Mouse (Mus musculus): ENCODE results near the gene Agpat4.

Gene Agpat4

GRCm38 (mm10) chr17:12160984-12161764 lies 42.7 kb downstream of the Agpat4 start:
- 82% methylated on average over 13 of the region's 13 CpGs for WGBS

DNA sequence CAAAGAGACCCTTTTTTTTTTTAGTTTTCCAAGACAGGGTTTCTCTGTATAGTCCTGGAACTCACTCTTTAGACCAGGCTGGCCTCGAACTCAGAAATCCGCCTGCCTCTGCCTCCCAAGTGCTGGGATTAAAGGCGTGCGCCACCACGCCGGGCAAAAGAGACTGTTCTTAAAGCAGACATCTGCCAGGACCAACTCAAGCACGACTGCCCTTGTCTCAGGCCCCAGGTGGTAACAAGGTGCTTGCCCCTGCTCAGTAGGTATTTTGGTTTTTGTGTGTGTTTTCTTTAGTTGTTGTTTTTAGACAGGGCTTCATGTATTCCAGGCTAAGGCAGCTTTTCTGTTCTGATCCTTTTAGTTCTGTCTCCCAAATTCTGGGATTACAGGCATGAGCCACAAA lies 43.4 kb downstream of the Agpat4 start:
- WGBS: 97% methylated on average over 7 of the region's 7 CpGs

DNA sequence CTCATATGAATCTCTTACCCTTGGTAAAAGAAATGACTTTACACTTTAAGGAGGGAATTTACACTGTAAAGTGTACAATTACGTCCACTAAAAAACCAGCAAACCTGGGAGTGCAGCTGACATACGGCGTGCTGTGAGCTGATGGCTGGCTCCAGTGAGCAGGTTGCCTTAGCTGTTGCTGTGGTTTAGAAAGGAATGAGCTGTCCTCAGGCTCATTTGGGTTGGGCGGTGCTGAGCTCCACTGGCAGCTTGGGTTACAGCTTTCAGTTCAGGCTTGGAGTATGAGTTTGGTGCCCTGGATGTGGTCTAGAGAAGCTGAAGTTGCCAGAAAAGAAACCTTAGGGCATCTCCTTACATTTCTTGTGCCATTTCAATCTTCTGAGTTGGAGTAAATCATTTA lies 44.3 kb downstream of the Agpat4 start:
- WGBS: 70% methylated on average over 4 of the region's 4 CpGs

DNA sequence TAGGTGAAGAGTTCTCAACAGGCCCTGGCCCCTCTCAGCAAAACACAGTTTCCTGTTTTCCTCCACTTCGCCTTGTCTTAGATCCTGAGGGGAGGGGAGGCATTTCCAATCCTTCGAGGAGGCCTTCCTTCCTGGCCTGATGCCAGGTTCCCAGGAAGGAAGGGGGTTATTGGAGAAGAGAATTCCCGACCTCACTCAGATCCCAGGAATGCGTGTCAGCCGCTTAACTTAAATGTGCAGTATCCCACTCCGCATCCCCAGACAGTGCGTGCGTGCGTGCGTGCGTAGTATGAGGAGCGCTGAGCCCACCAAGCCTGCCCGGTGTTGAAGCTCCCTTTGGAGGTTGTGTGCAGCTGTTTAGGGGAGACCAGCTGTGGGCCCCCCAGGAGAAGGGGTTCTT lies 44.9 kb downstream of the Agpat4 start:
- 74% methylated on average over 13 of the region's 13 CpGs for WGBS

GRCm38 (mm10) chr17:12163903-12164302 lies 45.4 kb downstream of the Agpat4 start:
- WGBS: 49% methylated on average over 7 of the region's 7 CpGs

- WGBS: 94% methylated on average over 6 of the region's 6 CpGs
Measured at GRCm38 (mm10) chr17:12164507-12164906, 46.0 kb downstream of the Agpat4 start.

DNA sequence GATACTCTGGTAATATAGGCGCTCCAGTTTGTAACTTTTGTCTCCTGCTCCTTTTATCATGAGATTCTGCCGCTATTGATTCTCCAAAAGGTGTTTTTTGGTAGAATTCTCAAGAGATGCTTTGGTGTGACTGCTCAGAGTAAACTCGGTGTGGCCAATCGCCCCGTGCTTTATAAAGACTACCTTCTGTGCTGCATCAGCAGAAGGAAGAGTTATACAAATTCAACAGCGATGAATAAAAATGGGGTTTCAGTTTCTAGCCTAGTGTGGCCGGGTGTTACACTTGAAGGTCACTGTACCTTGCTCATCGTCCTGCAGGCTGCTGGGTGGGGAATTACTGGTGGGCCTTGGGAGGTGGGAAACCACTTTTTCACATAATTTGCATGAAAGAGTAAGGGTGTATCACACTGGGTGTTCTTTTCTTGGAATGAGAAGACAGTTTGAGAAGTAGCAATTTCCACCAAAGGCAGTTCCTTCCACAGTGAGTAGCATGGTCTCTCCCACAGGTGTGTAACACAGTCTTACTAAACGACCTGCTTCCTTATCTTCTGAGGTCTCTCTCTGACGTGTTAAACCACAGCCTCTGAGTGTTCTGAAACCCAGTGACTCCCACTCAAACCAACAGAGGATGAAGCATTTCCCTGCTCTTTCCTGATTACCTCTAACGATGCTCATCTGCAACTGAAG lies 46.6 kb downstream of the Agpat4 start:
- WGBS: 83% methylated on average over 11 of the region's 11 CpGs

- 92% methylated on average over 9 of the region's 9 CpGs for WGBS
Measured at GRCm38 (mm10) chr17:12165701-12166100, 47.2 kb downstream of the Agpat4 start.

- WGBS: 31% methylated on average over 10 of the region's 10 CpGs
Measured at GRCm38 (mm10) chr17:12168536-12168935, 50.0 kb downstream of the Agpat4 start.

- WGBS: 60% methylated on average over 12 of the region's 12 CpGs
Measured at GRCm38 (mm10) chr17:12169326-12169836, 50.9 kb downstream of the Agpat4 start.

DNA sequence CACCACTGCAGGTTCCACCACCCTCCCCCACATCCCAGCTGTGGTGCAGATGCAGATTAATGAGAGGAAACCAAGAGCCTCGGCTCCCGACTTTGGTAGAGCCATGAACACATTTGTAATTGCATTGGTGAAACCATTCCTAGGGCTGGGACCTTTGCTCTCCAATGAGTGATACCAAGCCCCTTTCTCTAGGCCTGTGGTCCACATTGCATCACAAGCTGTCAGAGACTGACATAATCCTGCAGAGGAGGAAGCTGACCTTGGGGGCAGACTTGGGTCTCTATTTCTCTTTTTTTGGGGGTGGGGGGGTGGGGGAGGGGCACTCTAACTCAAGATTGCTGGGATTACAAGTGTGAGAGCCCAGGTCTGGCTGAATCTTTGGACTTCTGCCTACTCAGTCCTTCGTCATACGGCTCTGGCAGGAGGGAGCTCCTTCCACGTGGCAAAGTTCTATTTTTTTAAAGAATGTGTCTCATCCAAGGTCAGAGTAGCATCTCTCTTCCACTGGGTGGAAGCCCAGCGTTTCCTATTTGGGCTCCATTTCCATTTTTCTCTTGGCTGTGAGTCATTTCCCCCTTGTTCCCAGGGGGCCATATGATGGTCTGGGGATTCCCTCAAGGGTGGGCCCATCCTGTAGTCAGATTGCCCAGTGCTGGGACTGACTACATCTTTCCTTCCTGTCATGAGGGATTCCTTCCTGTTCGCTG lies 52.4 kb downstream of the Agpat4 start:
- WGBS: 56% methylated on average over 7 of the region's 7 CpGs

DNA sequence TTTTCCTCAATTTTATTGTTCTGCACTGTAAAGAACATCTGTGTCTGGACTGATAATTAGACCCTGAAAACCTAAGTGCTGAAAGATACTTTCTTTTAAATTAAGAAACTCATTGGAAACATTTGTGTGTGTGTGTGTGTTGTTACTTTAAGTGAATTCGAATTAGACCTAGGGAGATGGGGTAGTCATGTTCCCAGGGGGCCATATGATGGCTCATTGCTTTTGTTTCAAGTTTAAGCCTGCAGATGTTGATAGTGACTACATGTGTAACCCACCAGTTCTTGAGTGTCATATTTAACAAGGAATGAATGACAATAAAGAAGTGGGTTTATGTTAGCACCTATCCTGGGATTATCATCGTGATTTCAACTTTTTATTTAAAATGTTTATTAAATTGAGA lies 53.2 kb downstream of the Agpat4 start:
- WGBS: 79% methylated on average over 2 of the region's 2 CpGs

DNA sequence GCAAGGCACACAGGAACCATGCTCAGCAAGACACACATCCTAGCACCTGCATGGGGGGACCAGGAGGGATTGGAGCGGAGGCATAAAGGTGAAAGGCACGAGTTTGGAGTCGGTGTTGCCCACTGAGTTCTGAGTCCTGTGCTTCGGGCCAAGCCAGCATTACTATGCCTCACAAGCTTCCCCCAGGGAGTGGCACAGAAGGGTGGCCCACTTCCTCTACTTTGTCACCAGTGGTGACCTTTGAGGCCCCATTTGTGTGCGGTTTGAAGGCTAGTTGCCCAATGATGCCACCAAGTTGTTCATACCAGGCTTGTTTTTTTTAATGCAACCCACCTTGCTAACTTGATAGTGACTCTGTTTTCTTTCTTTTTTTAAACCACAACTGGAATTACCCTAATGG lies 55.7 kb downstream of the Agpat4 start:
- 93% methylated on average over 5 of the region's 5 CpGs for WGBS

DNA sequence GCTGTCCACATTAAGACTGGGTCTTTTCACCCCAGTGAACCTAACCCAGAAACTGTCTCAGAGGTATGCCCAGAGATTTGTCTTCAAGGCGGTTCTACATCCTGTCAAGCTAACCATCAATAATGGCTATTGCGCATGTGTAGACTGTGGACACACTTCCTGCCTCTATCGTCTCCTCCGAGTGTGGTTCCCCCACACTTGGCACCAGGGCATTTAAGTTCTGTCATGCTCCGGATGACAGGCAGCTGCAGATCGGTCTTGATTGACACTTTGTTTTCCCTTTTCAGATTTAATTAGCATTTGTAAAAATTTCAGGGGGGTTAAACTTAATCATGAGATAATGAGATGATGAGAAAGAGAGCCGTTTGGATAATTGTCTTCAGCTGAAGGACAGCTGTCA lies 56.4 kb downstream of the Agpat4 start:
- 68% methylated on average over 7 of the region's 7 CpGs for WGBS

GRCm38 (mm10) chr17:12175626-12176025 lies 57.1 kb downstream of the Agpat4 start:
- 84% methylated on average over 4 of the region's 4 CpGs for WGBS

DNA sequence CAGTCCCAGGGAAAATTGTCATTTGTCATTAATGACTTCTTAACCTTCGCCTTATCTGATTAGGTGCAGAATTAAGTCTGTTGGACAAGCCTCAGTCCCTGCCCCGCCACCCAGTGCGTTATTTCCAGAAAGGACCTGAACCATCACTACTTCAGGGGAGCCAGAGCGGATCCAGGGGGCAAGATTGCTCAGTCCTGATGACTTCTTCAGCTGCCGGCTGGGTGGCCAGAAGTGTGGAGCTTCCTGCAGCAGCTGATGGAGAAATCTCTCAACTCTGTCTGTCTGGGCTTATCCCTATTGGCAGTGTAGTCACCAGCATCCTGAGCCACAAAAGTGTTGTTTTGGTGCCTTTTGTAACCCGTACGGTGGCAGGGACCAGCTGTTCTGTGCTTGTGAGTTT lies 60.8 kb downstream of the Agpat4 start:
- 75% methylated on average over 7 of the region's 7 CpGs for WGBS

DNA sequence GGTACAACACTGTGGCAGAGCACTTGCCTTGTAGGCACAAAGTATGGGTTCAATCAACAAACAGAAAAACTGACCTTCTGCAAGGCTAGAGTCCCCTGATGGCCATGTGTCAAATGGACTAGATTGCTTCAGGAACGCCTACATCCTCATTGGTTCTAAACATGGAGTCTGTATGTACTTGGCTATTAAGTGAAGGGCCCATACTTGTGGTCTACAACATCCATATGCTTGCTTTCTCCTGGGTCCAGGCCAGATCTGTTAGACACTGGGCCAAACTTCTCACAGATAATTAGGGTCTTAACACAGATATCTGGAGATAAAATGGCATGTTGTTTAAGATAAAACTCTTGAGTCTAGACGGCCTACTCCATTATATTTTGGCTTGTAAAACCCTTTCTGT lies 61.3 kb downstream of the Agpat4 start:
- 77% methylated on average over 2 of the region's 2 CpGs for WGBS

GRCm38 (mm10) chr17:12182702-12183485 lies 64.4 kb downstream of the Agpat4 start:
- WGBS: 86% methylated on average over 5 of the region's 5 CpGs

GRCm38 (mm10) chr17:12184283-12184682 lies 65.8 kb downstream of the Agpat4 start:
- 78% methylated on average over 8 of the region's 8 CpGs for WGBS

GRCm38 (mm10) chr17:12185855-12186254 lies 67.4 kb downstream of the Agpat4 start:
- 98% methylated on average over 4 of the region's 4 CpGs for WGBS

- 65% methylated on average over 3 of the region's 3 CpGs for WGBS
Measured at GRCm38 (mm10) chr17:12186341-12186740, 67.8 kb downstream of the Agpat4 start.

DNA sequence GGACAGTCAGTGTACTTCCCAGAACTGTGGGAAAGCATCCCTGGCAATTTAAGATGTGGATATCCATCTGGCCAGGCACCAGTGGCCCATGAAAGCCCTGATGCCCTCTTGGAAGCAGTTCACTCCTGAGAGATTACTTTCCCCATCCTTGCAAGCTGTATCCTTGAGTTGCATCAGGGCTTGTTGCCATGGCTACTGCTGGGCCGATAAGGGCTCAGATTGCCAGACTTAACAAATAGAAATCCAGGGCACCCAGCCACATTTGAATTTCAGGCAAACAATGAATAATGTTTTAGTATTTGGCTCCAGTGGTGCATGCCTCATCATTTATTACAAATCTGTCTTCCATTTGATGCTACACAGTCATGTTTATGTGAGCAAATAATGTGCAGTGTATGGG lies 69.3 kb downstream of the Agpat4 start:
- 15% methylated on average over 1 of the region's 1 CpGs for WGBS
